Mouse (Mus musculus) telencephalon, adult 2 months (tissue): ENCODE results near the gene S100g.

ENCODE experiments used
- DNase-seq: peaks from one replicate; pipeline ENCODE4 v3.0.0-alpha.2; 2011; ENCODE audit warnings: low read depth, low spot score

Gene S100g

DNA sequence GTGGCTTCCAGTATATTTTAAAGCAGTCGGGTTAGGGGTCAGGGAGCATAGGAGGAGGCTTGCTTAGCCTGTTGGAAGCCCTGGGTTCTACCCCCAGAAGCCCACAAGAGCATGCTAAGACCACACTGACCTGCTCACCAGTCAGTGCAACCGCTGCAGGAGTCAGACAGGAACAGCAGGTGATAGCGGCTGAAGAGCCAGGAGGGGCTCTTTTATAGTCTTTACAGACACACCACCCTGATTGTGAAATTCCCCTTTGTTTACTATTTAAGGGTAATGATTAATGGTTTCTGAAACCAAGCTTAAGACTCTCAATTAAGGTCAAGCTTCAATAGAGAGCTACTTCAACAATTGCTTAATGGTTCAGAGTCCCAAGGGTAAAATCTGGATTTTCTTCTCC lies at the start of gene S100g:
Gene S100g (minus strand): TSS at position 217 of the 400 bp plus-strand sequence.
- DNase-seq: no peak

DNA sequence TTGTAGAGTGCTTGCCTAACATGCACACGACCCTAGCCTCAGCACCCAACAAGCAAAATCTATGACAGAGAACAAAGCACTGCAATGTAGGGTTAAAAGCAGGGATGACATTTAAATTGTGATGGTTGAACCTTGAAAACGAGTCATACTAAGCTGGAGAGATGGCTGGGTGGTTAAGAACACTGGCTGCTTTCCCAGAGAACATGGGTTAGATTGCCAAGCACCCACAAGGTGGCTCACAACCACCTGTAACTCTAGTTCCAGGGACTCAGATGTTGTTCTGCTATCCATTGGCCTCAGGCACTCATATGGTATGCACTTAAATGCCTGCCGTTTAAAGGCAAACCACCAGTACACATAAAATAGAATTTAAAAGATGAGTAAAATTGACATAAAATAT lies 27.7 kb upstream of the S100g start:
- no peak for DNase-seq

DNA sequence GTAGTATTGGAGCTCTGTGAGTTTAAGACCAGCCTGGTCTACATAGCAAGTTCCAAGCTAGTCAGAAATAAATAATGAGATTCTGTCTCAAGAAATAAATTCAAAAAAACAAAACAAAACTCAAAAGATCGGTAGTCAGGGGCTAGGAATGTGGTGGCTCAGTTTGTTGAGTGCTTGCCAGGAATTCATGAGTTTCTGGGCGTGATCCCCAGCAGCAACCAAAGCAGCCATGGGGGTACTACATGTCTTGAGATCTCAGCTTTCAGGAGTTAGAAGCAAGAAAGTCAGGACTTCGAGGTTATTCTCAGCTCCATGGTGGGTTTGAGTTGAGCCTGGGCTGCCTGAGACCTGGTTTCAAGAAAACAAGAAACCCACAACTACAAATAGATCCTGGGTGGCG lies 27.0 kb upstream of the S100g start:
- DNase-seq: no peak

DNA sequence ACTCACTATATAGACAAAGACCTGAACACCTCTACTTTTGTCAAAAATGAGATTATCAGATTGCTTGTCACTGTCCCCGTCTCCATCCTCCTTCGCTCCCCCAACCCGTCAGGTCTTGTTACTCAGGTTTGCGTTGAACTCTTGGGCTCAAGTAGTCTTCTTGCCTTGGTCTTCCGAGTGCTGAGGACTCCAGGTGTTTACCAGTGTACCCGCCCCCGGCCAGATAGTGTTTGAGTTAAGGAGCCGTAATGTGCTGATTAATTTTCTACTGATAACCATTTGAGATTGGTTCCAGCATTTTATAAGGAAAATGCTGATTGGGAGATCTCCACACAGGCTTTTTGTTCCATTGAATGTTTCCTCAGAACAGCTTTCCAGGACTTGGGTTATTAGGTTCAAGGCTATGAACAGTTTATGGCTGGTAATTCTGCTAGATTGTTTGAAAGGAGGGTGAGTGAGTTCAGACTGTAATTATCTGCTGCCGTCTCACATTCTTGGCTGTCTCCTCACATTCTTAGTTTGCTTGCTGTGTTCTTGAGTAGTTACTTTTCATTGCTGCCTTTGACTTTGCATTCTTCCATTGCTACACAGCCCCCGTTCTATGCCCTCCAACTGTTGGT lies 22.6 kb upstream of the S100g start:
- DNase-seq: no peak

DNA sequence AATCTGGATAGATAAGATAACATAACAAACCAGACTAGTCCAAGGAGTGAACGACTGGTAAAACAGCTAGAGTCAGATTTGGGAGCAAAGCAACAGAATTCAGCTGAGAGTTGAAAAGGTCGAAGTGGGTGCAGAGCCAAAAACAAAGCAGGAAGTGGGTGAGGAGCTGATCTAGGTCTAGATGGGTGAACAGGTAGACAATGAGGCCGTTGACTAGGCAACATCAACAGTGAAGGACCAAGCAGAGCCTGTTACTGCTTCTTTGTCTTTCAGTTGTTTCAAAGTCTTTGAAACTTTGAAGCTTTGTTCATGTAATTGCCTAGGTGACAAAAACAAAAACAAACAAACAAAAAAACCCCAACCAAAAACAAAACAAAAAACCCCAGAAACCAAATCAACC lies 11.8 kb upstream of the S100g start:
- no peak for DNase-seq

DNA sequence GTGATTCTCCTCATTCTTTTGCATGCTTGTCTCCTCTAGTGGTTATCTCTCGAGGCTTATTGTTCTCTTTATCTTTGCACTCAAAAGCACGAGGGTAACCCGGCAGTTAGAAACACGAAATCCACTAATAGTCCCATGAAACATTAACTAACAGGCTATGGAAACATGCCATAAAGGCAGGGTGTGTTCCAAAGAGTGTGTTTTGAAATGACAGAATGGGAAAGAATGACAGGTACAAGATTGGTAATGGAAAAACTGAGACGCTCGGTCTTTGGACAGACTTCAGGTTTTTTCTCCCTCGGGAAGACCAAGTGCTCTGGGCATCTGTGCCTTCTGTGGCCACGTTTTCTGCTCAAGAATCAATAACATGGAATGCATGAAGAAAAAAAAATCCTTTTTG lies 3.1 kb upstream of the S100g start:
- no peak for DNase-seq

DNA sequence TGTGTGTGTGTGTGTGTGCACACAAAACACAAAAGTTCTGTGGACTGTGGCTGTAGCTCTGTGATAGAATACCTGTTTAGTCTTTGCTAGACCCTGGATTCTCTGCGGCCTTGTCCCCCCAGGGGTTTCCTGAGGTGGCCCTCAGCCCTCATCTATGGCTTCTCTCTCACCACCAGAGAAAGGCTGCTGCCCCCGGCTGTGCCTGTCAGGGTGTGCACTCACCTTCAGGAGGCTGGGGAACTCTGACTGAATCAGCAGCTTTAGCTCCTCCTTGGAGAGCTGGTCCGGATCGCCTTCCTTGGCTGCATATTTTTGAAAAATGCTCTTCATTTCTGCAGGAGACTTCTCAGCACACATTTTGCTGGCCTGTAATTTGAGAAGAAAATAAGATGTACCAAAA lies 559 bp downstream of the S100g start:
- DNase-seq: no peak

DNA sequence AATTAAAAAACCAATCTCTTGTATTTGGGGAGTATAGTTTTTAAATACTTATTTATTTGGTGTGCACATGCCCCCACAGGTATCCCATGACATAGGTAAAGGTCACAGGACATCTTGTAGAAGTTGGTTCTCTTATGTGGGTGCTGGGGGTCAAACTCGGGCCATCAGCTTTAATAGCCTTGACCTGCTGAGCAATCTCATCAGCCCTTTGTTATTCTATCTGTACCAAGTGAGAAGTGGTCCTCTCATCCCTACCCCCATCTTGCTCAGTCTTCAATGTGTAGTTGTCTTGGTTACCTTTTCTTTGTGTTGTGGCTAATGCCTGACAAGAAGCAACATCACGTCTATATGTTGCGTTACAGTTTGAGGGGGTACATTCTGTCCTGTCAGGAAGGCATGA lies 6.5 kb downstream of the S100g start:
- no peak for DNase-seq

DNA sequence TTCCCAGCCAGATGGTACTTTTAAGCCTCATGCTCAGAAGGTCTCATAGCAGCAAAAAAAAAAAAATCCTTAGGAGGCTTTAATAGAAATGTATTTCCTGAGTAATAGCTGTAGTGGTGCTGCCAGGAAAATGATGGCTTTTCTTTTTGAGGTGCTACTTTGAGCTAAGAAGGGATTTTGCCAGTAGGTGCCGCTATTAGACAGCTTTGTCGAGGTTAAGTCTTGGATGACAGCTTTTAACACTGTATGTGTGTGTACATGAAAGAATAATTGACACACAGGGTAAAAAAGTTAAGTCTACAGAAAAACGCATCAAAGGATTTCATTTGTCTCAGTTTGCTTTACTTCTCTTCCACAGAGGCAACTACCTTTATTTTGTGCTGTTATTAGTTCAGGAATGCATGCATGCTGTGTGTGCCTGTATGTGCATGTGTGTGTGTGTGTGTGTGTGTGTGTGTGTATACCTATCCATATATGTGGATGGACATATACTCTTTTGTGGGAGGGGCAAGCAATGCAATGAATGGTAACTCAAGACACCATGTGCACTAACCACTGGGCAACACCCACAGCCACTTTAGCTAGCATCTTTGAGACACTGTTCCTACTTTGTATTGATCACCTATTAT lies 14.5 kb downstream of the S100g start:
- DNase-seq: peak; percentile 31

DNA sequence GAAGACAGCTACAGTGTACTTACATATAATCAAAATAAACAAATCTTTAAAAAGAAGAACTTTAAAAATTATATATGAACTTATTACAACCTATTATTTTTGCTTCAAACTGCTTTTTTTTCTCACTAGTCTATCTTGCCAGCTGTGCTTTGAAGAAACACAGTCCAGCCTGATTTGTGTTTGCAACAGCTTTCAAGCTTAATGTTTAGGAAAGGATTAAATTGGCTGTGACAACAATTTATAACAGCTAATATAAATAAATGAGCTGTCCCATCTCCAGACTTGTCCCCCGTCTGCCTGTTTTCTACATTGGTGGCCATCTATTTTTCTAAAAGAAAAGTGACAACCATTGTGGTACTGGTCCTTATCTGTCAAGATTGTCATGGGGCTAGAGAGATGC lies 22.4 kb downstream of the S100g start:
- DNase-seq: no peak

DNA sequence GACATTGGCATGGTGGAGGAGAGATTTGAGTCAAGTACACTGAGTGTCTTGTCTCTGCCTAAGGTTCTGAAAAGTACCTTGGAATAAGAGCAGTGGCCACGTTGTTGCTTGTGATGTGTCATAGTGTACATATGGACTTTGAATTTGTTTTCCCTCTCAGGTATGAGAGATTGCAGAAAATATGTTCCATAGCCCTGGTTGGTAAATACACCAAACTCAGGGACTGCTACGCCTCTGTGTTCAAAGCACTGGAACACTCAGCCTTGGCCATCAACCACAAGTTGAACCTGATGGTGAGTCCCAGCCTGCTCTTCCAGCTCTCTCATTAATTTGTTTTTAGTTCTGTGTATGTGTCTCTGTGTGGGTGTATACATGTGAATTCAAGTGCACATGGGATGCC lies 32.9 kb downstream of the S100g start:
- DNase-seq: no peak

DNA sequence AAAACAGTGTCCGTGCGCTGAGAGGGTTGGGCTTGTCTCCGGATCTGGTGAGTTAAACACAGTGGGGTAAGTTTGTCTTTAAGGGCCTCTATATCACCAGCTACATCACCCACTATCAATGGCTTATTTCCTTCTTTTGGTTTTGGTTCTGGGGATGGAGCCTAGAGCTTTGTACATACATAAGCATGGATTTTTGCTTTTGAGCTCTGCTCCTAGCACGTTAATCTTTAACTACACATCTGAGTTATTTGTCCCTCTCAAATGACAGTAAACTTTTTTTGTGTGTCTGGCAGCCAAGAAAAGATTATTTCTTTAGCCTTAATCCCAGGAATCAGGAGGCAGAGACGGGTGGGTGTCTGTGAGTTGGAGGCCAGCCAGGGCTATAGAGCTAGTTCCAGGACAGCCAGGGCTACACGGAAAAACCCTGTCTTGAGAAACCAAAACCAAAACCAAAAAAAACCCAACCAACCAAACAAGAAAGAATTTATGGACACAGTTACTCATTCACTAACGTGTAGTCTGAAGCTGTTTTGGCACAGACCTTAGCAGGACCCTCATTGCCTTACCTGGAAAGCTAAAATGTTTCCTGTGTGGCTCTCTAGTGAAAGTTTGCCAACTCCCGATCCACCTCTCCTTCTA lies 42.8 kb downstream of the S100g start:
- DNase-seq: no peak

DNA sequence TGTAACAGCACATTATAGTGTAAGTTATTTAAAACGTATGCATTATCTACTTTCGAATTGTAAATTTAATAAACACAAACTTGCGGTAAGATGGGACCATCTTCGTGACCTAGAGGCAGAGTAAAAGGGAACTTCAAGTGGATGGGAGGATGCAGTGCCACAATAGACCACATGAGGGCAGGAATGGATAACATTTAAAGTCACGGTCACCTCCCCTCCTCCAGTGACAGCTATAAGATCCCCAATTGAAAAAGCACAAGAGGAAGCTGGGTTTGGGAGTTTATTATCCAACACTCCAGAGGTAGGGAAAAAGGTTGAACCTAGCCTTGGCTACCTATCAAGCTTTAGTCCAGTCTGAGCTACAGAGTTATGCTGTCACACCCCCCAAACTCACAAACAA lies 48.7 kb downstream of the S100g start:
- peak; percentile 15 for DNase-seq

DNA sequence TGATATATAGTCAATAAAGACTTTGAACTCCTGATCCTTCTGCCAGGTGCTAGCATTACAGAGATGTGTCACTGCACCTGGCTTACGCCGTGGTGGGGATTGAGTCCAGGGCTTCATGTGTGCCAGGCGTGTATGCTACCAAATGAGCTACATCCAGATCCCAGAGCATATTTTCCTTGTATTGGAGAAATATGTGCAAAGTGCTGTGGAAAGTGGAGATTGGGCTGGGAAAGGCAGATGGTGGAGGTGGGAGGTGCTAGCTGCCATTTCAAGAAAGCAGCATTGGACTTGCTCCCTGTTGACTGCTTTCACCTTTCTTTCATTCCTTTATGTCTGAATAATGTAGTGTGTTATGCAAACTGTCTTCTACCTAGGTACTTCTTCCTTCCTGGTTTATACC lies 50.7 kb downstream of the S100g start:
- peak; percentile 33 for DNase-seq
